Mouse (Mus musculus) CH12.LX (cell line): Measurements from ENCODE around the gene Hepacam2. TPM values are rescaled to one million over a fixed set of nuclear protein-coding genes. Genes with fewer than 3 reads are reported as not detected.

Experiments
- DNase-seq: peaks from one replicate; pipeline ENCODE4 v3.0.0-alpha.2; 2013; ENCODE audit errors: extremely low read depth
- H3K27ac ChIP-seq: 2 replicates; pipeline ENCODE4 v1.5.1; 2012; ENCODE audit warnings: low read depth, mild to moderate bottlenecking, control low read depth, moderate library complexity; ENCODE audit not compliant: insufficient read depth
- H3K27me3 ChIP-seq: replicated peaks from 2 replicates; pipeline ENCODE3; 2012; ENCODE audit warnings: inconsistent platforms
- H3K36me3 ChIP-seq, 2 experiments: replicated peaks in 1 of 2; 2 replicates each; pipeline versions ENCODE3 to v1.6.1; 2012; ENCODE audit warnings: inconsistent platforms in 1 of 2, low read length in 1 of 2, mild to moderate bottlenecking in 1 of 2, mixed read lengths in 1 of 2, moderate library complexity in 1 of 2; ENCODE audit not compliant: control insufficient read depth in 1 of 2, insufficient read depth in 1 of 2
- H3K4me1 ChIP-seq, 2 experiments: 2 replicates each; pipeline ENCODE4 v1.6.1; 2012; ENCODE audit warnings: inconsistent platforms in 1 of 2, moderate library complexity in 1 of 2; ENCODE audit not compliant: insufficient read depth in 2 of 2, control insufficient read depth in 1 of 2
- H3K4me2 ChIP-seq: 2 replicates; pipeline ENCODE4 v1.6.1; 2012; ENCODE audit warnings: low read depth, mild to moderate bottlenecking, control low read depth; ENCODE audit not compliant: poor library complexity, insufficient read depth, severe bottlenecking
- H3K4me3 ChIP-seq, 3 experiments: fragments of 150-350 bp in 1 of 3; sonication (generic) in 1 of 3; replicated peaks in 1 of 3; 2 replicates each; pipeline versions ENCODE3 to v1.5.1; 2011 to 2012; ENCODE audit warnings: low read depth in 2 of 3, low read length in 2 of 3, mild to moderate bottlenecking in 2 of 3, moderate library complexity in 2 of 3, control low read depth in 1 of 3, improper control_type of control experiment in 1 of 3, inconsistent platforms in 1 of 3, mixed read lengths in 1 of 3; ENCODE audit not compliant: poor library complexity in 1 of 3
- H3K79me2 ChIP-seq: replicated peaks from 2 replicates; pipeline ENCODE4 v1.6.1; 2012; ENCODE audit warnings: mild to moderate bottlenecking, moderate library complexity; ENCODE audit not compliant: control insufficient read depth, poor library complexity, insufficient read depth, severe bottlenecking; ENCODE audit errors: extremely low read depth
- H3K9ac ChIP-seq: 2 replicates; pipeline ENCODE4 v1.6.1; 2012; ENCODE audit warnings: low read depth, mild to moderate bottlenecking, control low read depth, moderate library complexity; ENCODE audit not compliant: insufficient read depth
- H3K9me3 ChIP-seq: replicated peaks from 2 replicates; pipeline ENCODE3; 2012; ENCODE audit warnings: low read length, inconsistent platforms, mixed read lengths
- BHLHE40 ChIP-seq: IDR thresholded peaks from 2 replicates; pipeline ENCODE4 v1.6.1; 2011; ENCODE audit warnings: mild to moderate bottlenecking, low read depth, low read length, improper control_type of control experiment
- CHD1 ChIP-seq: IDR thresholded peaks from 2 replicates; pipeline ENCODE4 v1.6.1; 2012; ENCODE audit warnings: low read depth, low read length, improper control_type of control experiment, inconsistent platforms
- CHD2 ChIP-seq: IDR thresholded peaks from 2 replicates; pipeline ENCODE4 v1.6.1; 2011; ENCODE audit warnings: low read length, improper control_type of control experiment
- CTCF ChIP-seq, 2 experiments: IDR thresholded peaks in 1 of 2; conservative IDR thresholded peaks in 1 of 2; 2 replicates each; pipeline ENCODE4 v1.5.1; 2011 to 2012; ENCODE audit warnings: low read depth in 2 of 2, low read length in 2 of 2, improper control_type of control experiment in 1 of 2, inconsistent platforms in 1 of 2, mild to moderate bottlenecking in 1 of 2, moderate library complexity in 1 of 2
- E2F4 ChIP-seq: IDR thresholded peaks from 2 replicates; pipeline ENCODE4 v1.6.1; 2011; ENCODE audit warnings: low read depth, low read length, improper control_type of control experiment; ENCODE audit not compliant: insufficient replicate concordance
- ELF1 ChIP-seq: IDR thresholded peaks from 2 replicates; pipeline ENCODE4 v1.6.1; 2014; ENCODE audit warnings: low read depth, mild to moderate bottlenecking, inconsistent platforms, low read length, improper control_type of control experiment
- EP300 ChIP-seq: IDR thresholded peaks from 2 replicates; pipeline ENCODE4 v1.6.1; 2011; ENCODE audit warnings: low read length, improper control_type of control experiment
- GABPA ChIP-seq: IDR thresholded peaks from 2 replicates; pipeline ENCODE4 v1.6.1; 2012; ENCODE audit warnings: low read depth, low read length, improper control_type of control experiment, inconsistent platforms; ENCODE audit not compliant: insufficient replicate concordance
- HCFC1 ChIP-seq: IDR thresholded peaks from 2 replicates; pipeline ENCODE4 v1.6.1; 2012; ENCODE audit warnings: low read depth, mild to moderate bottlenecking, inconsistent platforms, low read length, improper control_type of control experiment
- IRF4 ChIP-seq: IDR thresholded peaks from 2 replicates; pipeline ENCODE4 v1.6.1; 2014; ENCODE audit warnings: low read depth, mild to moderate bottlenecking, inconsistent platforms, low read length, improper control_type of control experiment
- MAFK ChIP-seq: IDR thresholded peaks from 2 replicates; pipeline ENCODE4 v1.6.1; 2011; ENCODE audit warnings: low read length, improper control_type of control experiment; ENCODE audit not compliant: insufficient replicate concordance
- MEF2A ChIP-seq: IDR thresholded peaks from 2 replicates; pipeline ENCODE4 v1.6.1; 2014; ENCODE audit warnings: low read depth, mild to moderate bottlenecking, inconsistent platforms, low read length, improper control_type of control experiment, borderline replicate concordance
- MXI1 ChIP-seq: IDR thresholded peaks from 2 replicates; pipeline ENCODE4 v1.6.1; 2011; ENCODE audit warnings: mild to moderate bottlenecking, low read depth, low read length, improper control_type of control experiment
- NELFE ChIP-seq: IDR thresholded peaks from 2 replicates; pipeline ENCODE4 v1.6.1; 2011; ENCODE audit warnings: low read depth, low read length, improper control_type of control experiment
- NRF1 ChIP-seq: IDR thresholded peaks from 2 replicates; pipeline ENCODE4 v1.6.1; 2014; ENCODE audit warnings: low read depth, mild to moderate bottlenecking, inconsistent platforms, low read length, improper control_type of control experiment, moderate library complexity
- POLR2A ChIP-seq: IDR thresholded peaks from 2 replicates; pipeline ENCODE4 v1.6.1; 2011; ENCODE audit warnings: low read depth, mild to moderate bottlenecking, improper control_type of control experiment, low read length
- RAD21 ChIP-seq: IDR thresholded peaks from 2 replicates; pipeline ENCODE4 v1.6.1; 2011; ENCODE audit warnings: low read depth, mild to moderate bottlenecking, low read length, improper control_type of control experiment, moderate library complexity
- RCOR1 ChIP-seq: conservative IDR thresholded peaks from 2 replicates; pipeline ENCODE4 v1.6.1; 2012; ENCODE audit warnings: low read depth, mild to moderate bottlenecking, inconsistent platforms, low read length, improper control_type of control experiment
- SMC3 ChIP-seq: IDR thresholded peaks from 2 replicates; pipeline ENCODE4 v1.6.1; 2011; ENCODE audit warnings: low read depth, low read length, improper control_type of control experiment
- TBP ChIP-seq: conservative IDR thresholded peaks from 2 replicates; pipeline ENCODE4 v1.6.1; 2011; ENCODE audit warnings: low read depth, low read length, improper control_type of control experiment
- TCF12 ChIP-seq: IDR thresholded peaks from 2 replicates; pipeline ENCODE4 v1.6.1; 2014; ENCODE audit warnings: low read depth, mild to moderate bottlenecking, inconsistent platforms, low read length, improper control_type of control experiment
- USF1 ChIP-seq: IDR thresholded peaks from 2 replicates; pipeline ENCODE4 v1.6.1; 2014; ENCODE audit warnings: low read depth, mild to moderate bottlenecking, inconsistent platforms, low read length, improper control_type of control experiment
- ZKSCAN1 ChIP-seq: IDR thresholded peaks from 2 replicates; pipeline ENCODE4 v1.6.1; 2012; ENCODE audit warnings: low read depth, inconsistent platforms, low read length, improper control_type of control experiment, borderline replicate concordance
- ZMIZ1 ChIP-seq: IDR thresholded peaks from 2 replicates; pipeline ENCODE4 v1.6.1; 2012; ENCODE audit warnings: low read depth, mild to moderate bottlenecking, inconsistent platforms, low read length, improper control_type of control experiment
- ZNF384 ChIP-seq: IDR thresholded peaks from 2 replicates; pipeline ENCODE4 v1.6.1; 2012; ENCODE audit warnings: low read depth, low read length, improper control_type of control experiment, inconsistent platforms
- dilution Hi-C: fragments of 300-500 bp; cut with MboI; formaldehyde crosslinking; loops from 2 replicates; pipeline ENCODE4 v1.14.3; 2020; ENCODE audit warnings: low sequenced_read_pairs; ENCODE audit not compliant: extremely low pct_unique_long_range_greater_than_20kb, extremely low pct_ligation_motif_present
- in situ Hi-C: fragments of 300-500 bp; cut with MboI; formaldehyde crosslinking; loops from 3 replicates; pipeline ENCODE4 v1.14.3; 2019; ENCODE audit warnings: low sequenced_read_pairs, low pct_ligation_motif_present, low pct_unique_long_range_greater_than_20kb, mixed read lengths
- polyA plus RNA-seq: library from polyadenylated mRNA; unstranded; fragments of >175 nt; gene quantifications from 2 replicates; pipeline ENCODE4 v1.2.1, GENCODE M21; 2012; ENCODE audit warnings: low read depth; ENCODE audit not compliant: insufficient read length
- total RNA-seq, 2 experiments: library from RNA; depleted of rRNA; stranded (reverse); fragments of 300-350 nt in 1 of 2; fragments of >200 nt in 1 of 2; gene quantifications; 2 replicates each; pipeline ENCODE4 v1.2.3; 2012 to 2014

Hepacam2 gene
- total and polyA plus RNA-seq, 3 experiments: 13.3 to 50.7 (median 37.4) TPM

DNA sequence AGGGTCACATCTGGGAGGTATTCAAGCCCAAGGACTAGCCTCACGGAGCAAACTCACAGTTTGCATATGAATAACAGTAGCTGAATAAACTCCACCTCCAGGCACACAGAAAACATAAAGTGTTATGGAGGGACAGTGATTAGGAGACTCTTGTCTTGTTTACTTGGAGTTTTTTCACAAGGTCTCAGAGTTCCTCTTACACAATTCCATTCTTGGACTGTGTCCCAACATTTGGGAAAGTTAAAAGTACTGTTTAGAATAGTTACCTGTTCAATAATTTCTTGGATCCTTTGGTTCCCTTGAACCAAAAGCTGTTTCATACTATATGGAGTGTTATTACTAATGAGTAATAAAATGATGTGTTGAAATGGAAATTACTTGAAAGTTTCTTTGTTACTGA is 46.9 kb upstream of the Hepacam2 start:
- H3K27me3 ChIP-seq: no peaks in the 10 kb centered on the region
- DNase-seq: no peak
- no peaks in the 10 kb centered on the region for H3K79me2 ChIP-seq
- peaks cover 7 to 34% of the 10 kb centered on the region in 2 experiments for H3K36me3 ChIP-seq
- TF ChIP-seq IRF4: no peak
- TF ChIP-seq POLR2A: no peak
- no peak for TF ChIP-seq BHLHE40
- no peak for TF ChIP-seq MAFK
- no peak for TF ChIP-seq TCF12
- TF ChIP-seq E2F4: no peak
- TF ChIP-seq ZKSCAN1: no peak
- in situ Hi-C loops (no loop called here), dilution Hi-C loops (no loop called here)
- no peak overlapping the region for H3K27ac ChIP-seq
- H3K4me3 ChIP-seq: no peak overlapping the region
- H3K4me2 ChIP-seq: no peak overlapping the region
- no peak overlapping the region for H3K9ac ChIP-seq
- no peaks in the 10 kb centered on the region for H3K9me3 ChIP-seq
- peaks cover 0 to 7% of the 10 kb centered on the region in 2 experiments; a peak in 1 of 4 replicates for H3K4me1 ChIP-seq

DNA sequence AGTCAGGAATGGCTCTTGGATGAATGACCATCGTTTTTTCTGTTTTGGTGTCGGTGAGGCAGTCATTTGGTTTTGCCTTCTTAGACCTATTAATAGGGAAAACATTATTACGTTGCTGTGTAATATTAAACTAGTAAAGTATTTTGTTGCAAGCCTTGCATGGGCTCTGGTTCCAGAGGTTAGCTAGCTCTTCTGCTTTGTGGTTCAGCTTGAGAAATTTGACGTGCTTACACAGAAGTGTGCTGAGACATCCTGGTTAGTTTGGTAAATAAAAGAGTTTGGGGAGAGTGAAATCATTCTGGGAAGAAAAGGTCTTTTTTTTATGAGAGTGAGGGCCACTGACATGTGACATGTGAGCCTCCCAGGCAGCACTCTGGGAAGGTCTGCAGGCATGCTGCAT is 45.8 kb upstream of the Hepacam2 start:
- no peak overlapping the region for H3K4me3 ChIP-seq
- no peak overlapping the region for H3K4me2 ChIP-seq
- H3K27ac ChIP-seq: no peak overlapping the region
- peaks cover 7 to 34% of the 10 kb centered on the region in 2 experiments for H3K36me3 ChIP-seq
- H3K79me2 ChIP-seq: no peaks in the 10 kb centered on the region
- H3K4me1 ChIP-seq: peaks cover 0 to 7% of the 10 kb centered on the region in 2 experiments; a peak in 1 of 4 replicates
- TF ChIP-seq HCFC1 (no peak), CHD1 (no peak), TBP (no peak), MEF2A (no peak), RCOR1 (no peak), TCF12 (no peak)
- DNase-seq: no peak
- in situ Hi-C loops: no loop called here
- no peak overlapping the region for H3K9ac ChIP-seq
- dilution Hi-C loops: no loop called here
- no peaks in the 10 kb centered on the region for H3K9me3 ChIP-seq
- H3K27me3 ChIP-seq: no peaks in the 10 kb centered on the region

DNA sequence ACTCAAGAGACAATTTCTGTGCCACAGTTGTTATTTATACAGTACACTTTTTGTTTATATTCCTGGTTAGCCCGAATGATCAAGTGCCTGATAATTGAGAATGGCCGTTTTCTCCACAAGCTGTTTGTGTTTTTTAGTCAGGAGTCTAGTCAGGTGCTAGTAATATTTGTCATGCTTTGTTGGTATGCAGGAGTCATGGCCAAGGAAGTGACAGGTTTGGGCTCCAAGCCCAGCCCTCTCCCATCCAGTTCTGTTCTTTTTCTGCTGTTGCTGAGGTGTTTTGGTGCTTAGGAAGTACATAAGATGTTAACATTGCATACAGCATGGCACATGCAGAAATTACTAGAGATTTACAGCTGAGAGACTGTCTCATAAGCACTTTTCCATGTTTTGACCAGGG is 41.4 kb upstream of the Hepacam2 start:
- H3K27me3 ChIP-seq: no peaks in the 10 kb centered on the region
- dilution Hi-C loops: no loop called here
- no peak overlapping the region for H3K4me3 ChIP-seq
- DNase-seq: no peak
- peaks cover 12 to 36% of the 10 kb centered on the region in 2 experiments for H3K36me3 ChIP-seq
- peaks cover 0 to 18% of the 10 kb centered on the region in 2 experiments; a peak in 1 of 4 replicates for H3K4me1 ChIP-seq
- no peak overlapping the region for H3K4me2 ChIP-seq
- no peaks in the 10 kb centered on the region for H3K9me3 ChIP-seq
- no peaks in the 10 kb centered on the region for H3K79me2 ChIP-seq
- H3K27ac ChIP-seq: no peak overlapping the region
- in situ Hi-C loops: no loop called here
- no peak overlapping the region for H3K9ac ChIP-seq
- TF ChIP-seq SMC3: no peak
- no peak for TF ChIP-seq MXI1
- TF ChIP-seq GABPA: no peak
- TF ChIP-seq ZMIZ1: no peak
- TF ChIP-seq CHD2: no peak
- no peak for TF ChIP-seq RAD21
- TF ChIP-seq MAFK: no peak
- TF ChIP-seq CTCF (conservative IDR thresholded peaks at IDR 0.05 in 1 of 2, IDR thresholded peaks at IDR 0.05 in 1 of 2; ENCODE audit: low read depth in 2 of 2, low read length in 2 of 2): no peak
- no peak for TF ChIP-seq CHD1
- no peak for TF ChIP-seq USF1
- TF ChIP-seq POLR2A: no peak
- no peak for TF ChIP-seq ZNF384
- no peak for TF ChIP-seq NRF1
- no peak for TF ChIP-seq IRF4
- TF ChIP-seq TBP: no peak
- TF ChIP-seq ZKSCAN1: no peak
- TF ChIP-seq ELF1: no peak
- TF ChIP-seq EP300: no peak
- no peak for TF ChIP-seq NELFE
